Mouse (Mus musculus) left cerebral cortex, postnatal 14 days (tissue): ENCODE data around the gene Tjp2. TPM values are rescaled to one million over a fixed set of nuclear protein-coding genes. Genes with fewer than 3 reads are reported as not detected.
"Not testable (repeated sequence)": the region's sequence is repeated elsewhere in the genome, so short reads cannot be mapped to it uniquely, and the experiment has no call there.

Source experiments
- DNase-seq, 2 experiments: peaks; one replicate each; pipeline ENCODE4 v3.0.0; 2021 to 2022; ENCODE audit warnings: low spot score in 2 of 2, mixed read lengths in 1 of 2
- intact Hi-C: fragments of 180-260 bp; cut with DNase I; formaldehyde crosslinking; loops from one replicate; pipeline ENCODE4 v1.15.1; 2025
- total RNA-seq, 2 experiments: library from RNA; stranded (reverse); gene quantifications; 2 replicates each; pipeline ENCODE4 v1.2.3; 2021

The Tjp2 gene
- total RNA-seq, 2 experiments from 2014 or later, result 17.6 to 19.5 TPM

GRCm38 (mm10) chr19:24194216-24194615 is 30.6 kb downstream of the Tjp2 start:
- intact Hi-C loops, result no loop called here
- no peak for DNase-seq

- no peak for DNase-seq
- intact Hi-C loops, result no loop called here
These were observed 31.9 kb downstream of the Tjp2 start for GRCm38 (mm10) chr19:24192946-24193345.

GRCm38 (mm10) chr19:24187791-24188190 is 37.0 kb downstream of the Tjp2 start:
- no peak for DNase-seq
- intact Hi-C loops, result loop anchor here (10.0 kb wide), 1 partner anchor 77 kb away; no protein-coding TSS in a partner anchor

- not testable (repeated sequence) for DNase-seq
- intact Hi-C loops, result loop anchor here (10.0 kb wide), 1 partner anchor 77 kb away; no protein-coding TSS in a partner anchor
These were observed 37.5 kb downstream of the Tjp2 start for GRCm38 (mm10) chr19:24187358-24187757.

GRCm38 (mm10) chr19:24183680-24184235 is 41.1 kb downstream of the Tjp2 start:
- intact Hi-C loops, result loop anchor here (10.0 kb wide), 1 partner anchor 81 kb away; no protein-coding TSS in a partner anchor
- no peak for DNase-seq

GRCm38 (mm10) chr19:24180415-24180814 is 44.4 kb downstream of the Tjp2 start:
- intact Hi-C loops, result loop anchor here (10.0 kb wide), 1 partner anchor 84 kb away; no protein-coding TSS in a partner anchor
- no peak for DNase-seq

GRCm38 (mm10) chr19:24178086-24178485 is 46.7 kb downstream of the Tjp2 start:
- intact Hi-C loops, result no loop called here
- no peak for DNase-seq

- DNase-seq, result no peak
- intact Hi-C loops, result no loop called here
These were observed 48.1 kb downstream of the Tjp2 start for GRCm38 (mm10) chr19:24176692-24177091.

GRCm38 (mm10) chr19:24174896-24175295 is 49.9 kb downstream of the Tjp2 start:
- intact Hi-C loops, result no loop called here
- DNase-seq, result no peak

GRCm38 (mm10) chr19:24173608-24174523 is 51.0 kb downstream of the Tjp2 start:
- DNase-seq, result peak; percentile 86 to 88
- intact Hi-C loops, result no loop called here

- no peak for DNase-seq
- intact Hi-C loops, result no loop called here
These were observed 51.8 kb downstream of the Tjp2 start for GRCm38 (mm10) chr19:24173020-24173419.

GRCm38 (mm10) chr19:24168531-24168930 is 56.3 kb downstream of the Tjp2 start:
- intact Hi-C loops, result no loop called here
- DNase-seq, result no peak

- DNase-seq, result no peak
These were observed 58.2 kb downstream of the Tjp2 start for GRCm38 (mm10) chr19:24166516-24167091.

GRCm38 (mm10) chr19:24163974-24164373 is 60.9 kb downstream of the Tjp2 start:
- intact Hi-C loops, result no loop called here
- no peak for DNase-seq

More at GRCm38 (mm10) chr19:24166516-24167091, 58.2 kb downstream of the Tjp2 start:
- intact Hi-C loops, result no loop called here

GRCm38 (mm10) chr19:24160460-24160859 is 64.4 kb downstream of the Tjp2 start:
- intact Hi-C loops, result no loop called here
- no peak for DNase-seq

- intact Hi-C loops, result no loop called here
- no peak for DNase-seq
These were observed 65.1 kb downstream of the Tjp2 start for GRCm38 (mm10) chr19:24159751-24160150.

GRCm38 (mm10) chr19:24159334-24159733 is 65.5 kb downstream of the Tjp2 start:
- intact Hi-C loops, result no loop called here
- no peak for DNase-seq

- intact Hi-C loops, result no loop called here
- DNase-seq, result no peak
These were observed 68.8 kb downstream of the Tjp2 start for GRCm38 (mm10) chr19:24156067-24156455.

GRCm38 (mm10) chr19:24155395-24156066 is 69.3 kb downstream of the Tjp2 start:
- intact Hi-C loops, result no loop called here
- no peak for DNase-seq
